Mouse (Mus musculus): ENCODE results near the gene Ahdc1.
A peak's percentile ranks its signal among the peaks of the same experiment; 100 is the strongest.

- TF ChIP-seq CTCF (IDR thresholded peaks at IDR 0.05; ENCODE audit: insufficient read depth, low read length) (no peak), POLR2A (IDR thresholded peaks at IDR 0.05; ENCODE audit: borderline replicate concordance, extremely low read depth, low read depth, low read length) (peak; percentile 27; the same call in 1 of the 2 replicates)
Measured at GRCm38 (mm10) chr4:133087835-133088234, 76.8 kb downstream of the Ahdc1 start.

Data from lung, adult 2 months (tissue).